Mouse (Mus musculus) bone marrow macrophage, adult 2 months (primary cell): ENCODE measurements around the gene Bcr.

Source experiments
- CTCF ChIP-seq: IDR thresholded peaks from 2 replicates; pipeline ENCODE4 v1.5.1; 2012; ENCODE audit warnings: low read depth, mild to moderate bottlenecking, low read length, moderate library complexity
- POLR2A ChIP-seq: IDR thresholded peaks from 2 replicates; pipeline ENCODE4 v1.6.1; 2012; ENCODE audit warnings: mild to moderate bottlenecking, low read depth, low read length, borderline replicate concordance

GRCm38 (mm10) chr10:75231876-75232275, 171.5 kb downstream of the Bcr start:
- TF ChIP-seq CTCF (no peak), POLR2A (no peak)
